Mouse (Mus musculus) bone marrow, adult 2 months (tissue): ENCODE data around the gene 1700022I11Rik. TPM values are rescaled to one million over a fixed set of nuclear protein-coding genes. Genes with fewer than 3 reads are reported as not detected.
"Not testable (repeated sequence)": the region's sequence is repeated elsewhere in the genome, so short reads cannot be mapped to it uniquely, and the experiment has no call there.

Source experiments
- H3K27ac ChIP-seq: fragments of 200-500 bp; 2 replicates; pipeline ENCODE4 v1.5.1; 2012; ENCODE audit warnings: low read depth, mild to moderate bottlenecking, control low read depth, inconsistent platforms, low read length; ENCODE audit not compliant: control insufficient read depth, poor library complexity, insufficient read depth
- H3K4me1 ChIP-seq: fragments of 200-500 bp; 2 replicates; pipeline ENCODE4 v1.6.1; 2011; ENCODE audit warnings: low read length; ENCODE audit not compliant: control insufficient read depth, insufficient read depth
- H3K4me3 ChIP-seq: fragments of 200-500 bp; replicated peaks from 2 replicates; pipeline ENCODE3; 2011; ENCODE audit warnings: mild to moderate bottlenecking, low read depth, low read length, control low read depth; ENCODE audit not compliant: control insufficient read depth
- CTCF ChIP-seq: fragments of 200-500 bp; IDR thresholded peaks from 2 replicates; pipeline ENCODE4 v1.5.1; 2011; ENCODE audit warnings: low read length, control low read depth; ENCODE audit not compliant: control insufficient read depth, insufficient read depth
- POLR2A ChIP-seq: fragments of 200-500 bp; IDR thresholded peaks from 2 replicates; pipeline ENCODE4 v1.6.1; 2011; ENCODE audit warnings: low read depth, mild to moderate bottlenecking, control low read depth, low read length, borderline replicate concordance; ENCODE audit not compliant: control insufficient read depth
- WGBS: fragments of 180-500 bp; shearing (Covaris S2); methylation state at CpG from one replicate; pipeline ENCODE4 v1.1.7; 2018; 5-methylcytosine and 5-hydroxymethylcytosine counted together
- polyA plus RNA-seq: library from polyadenylated mRNA; stranded (reverse); fragments of >200 nt; gene quantifications from 2 replicates; pipeline ENCODE4 v1.2.4, GENCODE M21; 2011; ENCODE audit warnings: low replicate concordance; ENCODE audit not compliant: missing spikeins, insufficient read depth, insufficient read length

1700022I11Rik gene
- polyA plus RNA-seq, 1 experiment, result not detected

DNA sequence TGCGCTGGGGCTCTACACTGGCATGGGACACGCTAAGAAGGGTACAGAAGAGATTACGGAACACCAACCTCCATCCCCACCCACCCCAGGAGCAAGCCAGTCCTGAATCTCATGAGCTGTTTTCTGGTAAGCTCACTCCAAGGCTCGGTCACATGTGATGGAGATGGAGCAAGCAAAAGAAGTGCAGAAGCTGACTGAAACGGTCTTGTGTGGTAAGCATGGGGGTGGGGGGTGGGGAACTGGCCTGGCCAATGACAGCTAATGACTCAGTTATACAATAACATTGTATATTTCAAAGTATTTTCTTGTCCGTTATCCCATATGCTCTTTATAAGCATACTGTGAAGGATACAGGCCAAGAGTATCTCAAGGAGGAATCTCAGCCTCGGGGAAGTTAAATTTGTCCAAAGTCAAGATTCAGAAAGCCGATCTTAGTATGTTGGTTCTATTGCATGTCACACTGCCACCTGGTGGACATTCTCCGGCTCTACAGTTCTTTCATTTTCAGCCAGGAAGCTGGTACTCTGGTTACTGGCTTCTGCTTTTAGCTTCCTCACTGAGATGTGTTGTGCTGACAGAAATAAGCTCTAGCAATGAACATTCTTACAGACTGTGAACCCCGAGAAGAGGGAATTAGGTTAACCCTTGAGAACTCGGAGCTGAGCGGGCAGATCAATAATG is 4.2 kb upstream of the 1700022I11Rik start:
- WGBS, result 14% methylated on average over 12 of the region's 12 CpGs
- TF ChIP-seq POLR2A (no peak), CTCF (peak; percentile 17; the same call in 1 of the 2 replicates)
- Histone ChIP-seq H3K27ac (no peak overlapping the region), H3K4me1 (no peaks in the 10 kb centered on the region), H3K4me3 (no peak overlapping the region)

DNA sequence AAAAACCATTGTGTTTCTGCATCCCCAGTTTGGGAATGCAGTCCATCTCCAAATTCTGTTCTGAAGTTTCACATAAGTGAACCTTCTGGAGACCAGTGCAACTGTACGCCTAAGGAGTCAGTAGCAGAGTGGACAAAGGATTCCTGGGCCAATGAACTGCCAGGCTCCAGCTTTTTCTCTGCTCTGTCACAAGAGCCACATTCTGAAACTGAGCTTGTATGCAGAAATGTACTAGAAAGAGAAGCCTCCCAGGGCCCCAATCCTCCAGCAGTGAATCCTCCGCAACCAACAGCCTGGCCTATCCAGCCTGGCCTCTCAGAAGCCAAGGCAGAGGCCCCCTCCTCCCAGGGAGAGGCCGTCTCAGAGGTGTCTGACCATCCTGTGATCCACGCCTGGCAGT is 3.5 kb downstream of the 1700022I11Rik start:
- WGBS, result 83% methylated on average over 4 of the region's 4 CpGs
- no peak for TF ChIP-seq POLR2A
- TF ChIP-seq CTCF, result no peak
- H3K4me1 ChIP-seq, result no peaks in the 10 kb centered on the region
- H3K4me3 ChIP-seq, result no peak overlapping the region
- H3K27ac ChIP-seq, result no peak overlapping the region

DNA sequence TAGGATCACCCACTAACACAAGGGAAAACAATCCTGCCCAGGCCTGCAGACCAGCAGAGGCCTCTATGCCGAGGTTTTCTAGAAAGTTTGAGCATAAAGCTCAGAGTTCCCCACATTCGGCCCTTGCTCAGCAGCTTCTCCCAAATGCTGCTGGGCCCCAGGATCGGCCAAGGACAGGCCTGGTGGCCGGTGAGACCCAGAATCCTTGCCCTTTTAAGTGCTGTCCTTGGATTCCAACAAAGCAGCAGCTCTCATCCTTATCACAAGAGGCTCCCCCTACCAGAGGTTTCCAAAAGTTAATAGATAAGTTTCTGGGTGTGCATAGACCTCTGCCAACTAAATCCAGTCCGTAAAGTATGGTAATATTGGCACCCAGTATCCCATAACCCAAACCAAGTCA is 4.5 kb downstream of the 1700022I11Rik start:
- no peak overlapping the region for H3K4me3 ChIP-seq
- no peak for TF ChIP-seq POLR2A
- no peak for TF ChIP-seq CTCF
- no peaks in the 10 kb centered on the region for H3K4me1 ChIP-seq
- H3K27ac ChIP-seq, result no peak overlapping the region
- WGBS, result 78% methylated on average over 5 of the region's 5 CpGs

DNA sequence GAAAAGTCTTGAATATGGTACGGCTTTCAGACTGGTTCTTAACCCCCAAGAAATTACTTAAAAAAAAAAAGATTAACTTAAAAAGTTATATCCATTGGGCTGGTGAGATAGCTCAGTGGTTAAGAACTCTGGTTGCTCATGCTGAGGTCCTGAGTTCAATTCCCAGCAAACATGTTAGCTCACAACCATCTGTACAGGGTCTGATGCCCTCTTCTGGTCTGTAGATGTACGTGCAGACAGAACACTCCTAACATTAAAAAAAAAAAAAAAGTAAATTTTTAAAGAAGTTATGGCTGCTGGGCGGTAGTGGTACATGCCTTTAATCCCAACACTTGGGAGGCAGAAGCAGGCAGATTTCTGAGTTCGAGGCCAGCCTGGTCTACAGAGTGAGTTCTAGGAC is 8.7 kb downstream of the 1700022I11Rik start:
- Histone ChIP-seq H3K27ac (no peak overlapping the region), H3K4me1 (no peaks in the 10 kb centered on the region), H3K4me3 (no peak overlapping the region)
- WGBS, result 81% methylated on average over 4 of the region's 4 CpGs
- no peak for TF ChIP-seq CTCF
- TF ChIP-seq POLR2A, result no peak

DNA sequence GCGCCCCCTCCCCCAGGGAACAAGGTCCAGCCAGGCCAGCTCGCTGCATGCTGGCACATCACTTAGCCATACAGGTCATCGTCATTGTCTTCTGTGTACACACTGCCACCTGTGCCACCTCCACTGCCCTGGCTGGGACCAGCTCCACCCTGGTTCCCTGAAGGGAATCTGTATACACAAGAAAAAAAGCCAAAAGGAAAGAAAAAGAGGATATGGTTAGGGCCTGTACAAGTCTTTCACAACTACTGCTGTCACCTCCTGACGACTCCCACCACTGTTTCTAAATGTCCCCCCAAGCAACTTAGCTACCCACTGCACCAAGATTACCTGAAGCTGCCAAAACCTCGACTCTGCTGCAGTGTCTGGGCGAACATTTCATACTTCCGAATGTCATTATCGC is 11.1 kb downstream of the 1700022I11Rik start:
- H3K27ac ChIP-seq, H3K4me1 ChIP-seq: not testable (repeated sequence)
- 68% methylated on average over 8 of the region's 8 CpGs for WGBS

DNA sequence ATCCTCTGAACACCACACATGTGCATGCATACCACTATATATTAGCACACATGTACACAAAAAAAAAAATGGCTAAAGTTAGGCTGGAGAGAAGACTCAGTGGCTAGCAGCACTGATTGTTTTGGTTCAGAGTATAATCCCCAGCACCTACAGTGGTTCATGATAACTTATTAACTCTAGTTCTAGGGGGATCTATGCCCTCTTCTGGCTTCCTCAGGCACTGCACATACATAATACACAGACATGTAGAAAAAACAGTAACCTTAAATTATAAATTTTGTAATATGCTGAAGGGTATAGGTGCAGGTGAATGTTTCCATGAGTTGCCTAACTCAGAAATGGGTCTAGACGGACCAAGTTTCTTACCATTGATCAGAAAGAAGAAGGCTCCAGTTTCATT is 18.9 kb downstream of the 1700022I11Rik start:
- 81% methylated on average over 1 of the region's 1 CpGs for WGBS
- no peak overlapping the region for H3K4me3 ChIP-seq
- no peak for TF ChIP-seq CTCF
- TF ChIP-seq POLR2A, result no peak
- H3K4me1 ChIP-seq, result no peaks in the 10 kb centered on the region
- H3K27ac ChIP-seq, result no peak overlapping the region

More for the DNA sequence above, 11.1 kb downstream of the 1700022I11Rik start:
- not testable (repeated sequence) for H3K4me3 ChIP-seq

DNA sequence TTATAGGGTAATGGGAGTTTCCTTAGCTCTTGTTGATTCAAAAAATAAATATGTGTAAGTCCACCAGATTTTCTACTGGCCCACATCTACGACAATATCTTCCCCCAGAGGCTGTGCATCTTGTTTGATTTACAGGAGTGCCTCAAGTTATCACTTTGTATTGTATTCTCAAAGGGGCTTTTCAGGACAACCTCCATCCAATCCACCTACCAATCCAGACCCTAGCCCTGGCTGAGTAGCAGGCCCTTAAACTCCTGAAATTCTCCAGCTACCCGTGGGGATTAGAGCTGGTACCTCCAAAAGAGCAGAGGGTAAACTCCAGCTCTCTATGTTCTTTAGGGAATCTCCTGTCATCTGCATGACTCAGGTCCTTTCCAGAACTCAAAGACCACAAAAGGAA is 28.6 kb downstream of the 1700022I11Rik start:
- H3K4me3 ChIP-seq, result no peak overlapping the region
- WGBS, result 34% methylated on average over 2 of the region's 2 CpGs
- no peaks in the 10 kb centered on the region; the same call in 1 of the 2 replicates for H3K4me1 ChIP-seq
- H3K27ac ChIP-seq, result no peak overlapping the region
- no peak for TF ChIP-seq POLR2A

DNA sequence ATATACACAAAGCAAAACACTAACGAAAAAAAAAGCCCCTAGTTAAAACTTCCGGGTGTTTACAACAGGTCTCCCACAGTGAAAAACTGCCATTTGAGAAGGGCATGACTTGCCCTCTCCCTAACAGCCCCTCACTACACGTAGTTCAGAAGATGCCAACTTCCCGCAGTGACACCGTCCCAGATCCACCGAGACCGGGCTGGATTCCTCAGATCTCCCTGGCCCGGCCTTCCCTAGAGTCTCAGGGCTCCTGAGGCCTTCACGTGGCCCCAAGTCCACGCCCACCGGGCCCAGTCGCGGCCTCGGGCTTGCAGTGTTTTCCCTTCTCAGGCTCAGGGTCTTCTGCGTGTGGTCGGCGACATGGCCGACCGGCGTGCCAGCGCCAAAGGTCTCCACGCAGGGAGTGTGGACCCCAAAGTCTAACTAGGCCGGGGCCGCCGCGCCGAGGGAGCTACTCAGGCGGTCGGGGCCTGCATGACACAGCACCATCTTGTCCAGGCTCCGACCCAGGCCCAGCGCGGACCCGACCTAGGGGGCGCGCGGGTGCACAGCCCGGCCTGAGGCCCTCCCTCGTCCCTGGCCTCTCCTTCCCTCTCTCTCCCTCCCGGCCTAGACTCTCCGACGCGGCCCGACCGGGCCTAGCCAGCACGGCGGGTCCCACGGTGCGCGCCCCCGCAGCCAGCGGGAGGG is 30.2 kb downstream of the 1700022I11Rik start:
- 1% methylated on average over 51 of the region's 51 CpGs for WGBS
- Histone ChIP-seq H3K4me1 (no peaks in the 10 kb centered on the region; the same call in 1 of the 2 replicates), H3K27ac (peak overlapping the region; percentile 95), H3K4me3 (peak overlapping the region; percentile 99)
- peak; percentile 47; the same call in 1 of the 2 replicates for TF ChIP-seq POLR2A
- no peak; the same call in 1 of the 2 replicates for TF ChIP-seq CTCF
